Mouse (Mus musculus): ENCODE measurements around the gene Hivep3. TPM values are rescaled to one million over a fixed set of nuclear protein-coding genes. Genes with fewer than 3 reads are reported as not detected.

Gene Hivep3
- total RNA-seq, 2 experiments from 2014 or later, result 6.7 to 16.6 TPM

DNA sequence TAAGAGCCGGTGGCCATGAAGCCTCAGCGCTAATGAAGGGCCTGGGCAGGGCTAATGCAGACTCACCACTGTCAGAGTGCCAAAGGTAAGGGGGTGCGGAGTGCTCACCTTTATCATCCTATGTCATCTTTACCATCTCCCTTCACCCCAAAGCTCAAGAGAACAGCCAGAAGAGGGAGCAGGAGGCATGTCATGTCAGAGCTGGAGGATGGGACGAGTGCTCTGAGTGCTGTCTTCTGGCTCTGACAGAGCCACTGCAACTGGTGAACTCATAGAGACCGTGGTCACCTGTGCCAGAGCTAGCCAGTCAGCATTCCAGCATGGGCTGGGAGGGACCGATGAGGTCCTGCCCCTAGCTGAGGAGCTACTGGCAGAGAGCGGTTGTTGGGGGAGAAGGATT lies 27.2 kb downstream of the Hivep3 start:
- ATAC-seq (ENCODE audit: poor library complexity, severe bottlenecking), result no peak

DNA sequence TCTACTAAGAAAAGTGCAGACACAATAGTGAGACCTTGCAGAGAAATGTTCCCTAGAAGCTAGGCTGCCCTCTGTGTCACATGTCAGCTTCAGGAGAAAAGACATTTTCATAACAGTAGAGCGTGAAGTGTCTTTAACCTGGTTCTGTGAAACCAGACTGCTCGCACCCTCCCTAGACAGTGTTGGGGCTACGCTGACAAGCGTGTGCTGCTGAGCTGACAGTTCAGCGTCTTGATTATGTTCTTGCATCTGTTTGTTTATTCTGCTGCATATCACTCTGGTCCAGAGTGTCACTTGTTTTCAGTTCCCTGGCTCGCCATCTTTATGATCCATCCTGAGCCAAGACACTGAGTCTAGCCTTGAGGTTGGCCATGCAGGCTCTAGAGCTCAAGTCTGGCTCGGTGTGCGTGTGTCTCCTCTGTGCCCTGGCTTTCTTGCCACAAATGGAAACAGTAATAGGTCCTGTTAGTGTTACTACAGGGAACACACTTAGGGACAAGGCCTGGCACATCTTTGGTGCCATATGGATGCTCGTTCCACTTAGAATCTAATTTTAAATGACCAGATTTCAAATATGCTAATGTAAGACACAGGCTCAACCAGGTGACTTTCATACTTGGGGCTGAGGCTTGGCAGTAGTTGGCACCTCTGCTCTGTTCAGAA lies 28.0 kb downstream of the Hivep3 start:
- no peak for ATAC-seq (ENCODE audit: poor library complexity, severe bottlenecking)

DNA sequence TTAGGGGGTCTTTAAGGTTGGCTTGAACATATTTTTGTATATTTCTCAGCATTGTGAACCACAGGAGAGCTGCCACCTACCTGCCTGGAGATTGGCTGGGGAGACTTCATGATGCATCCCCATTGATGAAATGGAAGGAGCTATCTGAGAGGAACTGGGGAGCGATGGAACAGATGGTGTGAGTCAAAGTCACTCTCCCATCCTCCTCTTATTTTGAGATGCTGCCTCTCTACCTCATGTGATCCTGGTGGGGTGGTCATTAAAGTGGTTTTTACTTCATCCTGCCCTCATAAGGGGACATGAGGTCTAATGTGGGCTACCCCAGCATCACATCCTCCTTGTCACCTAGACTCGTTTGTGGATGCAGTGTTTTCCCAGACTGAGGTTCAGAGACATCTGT lies 28.6 kb downstream of the Hivep3 start:
- ATAC-seq (ENCODE audit: poor library complexity, severe bottlenecking), result no peak

DNA sequence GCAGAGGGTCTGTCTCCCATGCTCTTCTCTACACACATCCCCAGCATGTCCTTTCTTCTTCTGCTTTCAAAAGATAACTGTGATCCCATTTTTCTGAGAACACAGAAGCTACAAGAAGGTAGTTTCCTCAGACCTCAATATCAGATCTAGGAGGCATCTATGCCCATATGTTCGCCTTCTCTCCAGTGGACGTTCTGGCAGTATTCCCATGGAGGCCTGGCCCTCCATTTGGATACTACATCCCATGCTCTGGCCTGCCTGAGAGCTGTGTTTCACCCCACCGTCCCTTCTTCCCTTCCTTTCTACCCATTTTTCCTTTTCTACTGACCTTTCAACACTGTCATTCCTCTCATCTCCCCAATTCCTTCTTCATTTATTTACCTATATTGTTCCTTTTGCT lies 34.5 kb downstream of the Hivep3 start:
- ATAC-seq (ENCODE audit: poor library complexity, severe bottlenecking), result no peak

DNA sequence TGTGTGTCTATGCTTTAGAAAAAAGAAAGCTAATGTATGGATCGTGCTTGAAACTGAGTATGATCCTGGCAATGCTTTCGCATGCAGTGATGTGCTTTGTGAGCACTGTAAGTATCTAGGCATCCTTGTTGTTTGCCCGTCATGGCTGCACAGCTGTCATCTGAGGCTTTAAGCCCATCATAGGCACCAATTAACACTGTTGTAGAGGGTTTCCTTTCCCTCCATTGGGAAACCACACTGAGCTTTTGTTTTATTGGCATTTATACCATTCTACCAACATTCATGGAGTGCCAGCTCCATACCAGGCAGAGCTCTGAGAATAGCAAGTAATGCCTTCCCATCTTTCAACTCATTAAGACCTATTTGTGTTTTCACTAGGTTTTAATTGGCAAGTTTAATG lies 42.3 kb downstream of the Hivep3 start:
- ATAC-seq (ENCODE audit: poor library complexity, severe bottlenecking), result no peak

DNA sequence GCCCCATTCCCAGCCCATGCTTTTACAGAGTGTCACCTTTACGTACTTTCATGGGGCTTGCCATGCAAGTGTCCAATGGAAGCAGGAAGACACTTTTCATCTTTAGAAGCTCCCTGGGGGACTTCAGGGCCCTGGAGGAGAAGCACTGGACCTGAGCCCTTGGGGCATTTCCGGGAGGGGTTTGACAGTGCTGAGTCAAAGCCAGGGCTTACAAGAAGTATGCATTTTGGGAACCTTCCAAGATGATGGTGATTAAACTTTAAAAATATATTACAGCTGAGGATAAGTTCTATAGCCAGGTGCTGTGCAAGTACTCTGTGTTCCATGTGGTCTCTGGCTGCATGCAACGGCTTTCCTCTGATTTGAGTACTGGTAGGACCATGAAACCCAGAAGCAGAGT lies 43.6 kb downstream of the Hivep3 start:
- ATAC-seq (ENCODE audit: poor library complexity, severe bottlenecking), result no peak

DNA sequence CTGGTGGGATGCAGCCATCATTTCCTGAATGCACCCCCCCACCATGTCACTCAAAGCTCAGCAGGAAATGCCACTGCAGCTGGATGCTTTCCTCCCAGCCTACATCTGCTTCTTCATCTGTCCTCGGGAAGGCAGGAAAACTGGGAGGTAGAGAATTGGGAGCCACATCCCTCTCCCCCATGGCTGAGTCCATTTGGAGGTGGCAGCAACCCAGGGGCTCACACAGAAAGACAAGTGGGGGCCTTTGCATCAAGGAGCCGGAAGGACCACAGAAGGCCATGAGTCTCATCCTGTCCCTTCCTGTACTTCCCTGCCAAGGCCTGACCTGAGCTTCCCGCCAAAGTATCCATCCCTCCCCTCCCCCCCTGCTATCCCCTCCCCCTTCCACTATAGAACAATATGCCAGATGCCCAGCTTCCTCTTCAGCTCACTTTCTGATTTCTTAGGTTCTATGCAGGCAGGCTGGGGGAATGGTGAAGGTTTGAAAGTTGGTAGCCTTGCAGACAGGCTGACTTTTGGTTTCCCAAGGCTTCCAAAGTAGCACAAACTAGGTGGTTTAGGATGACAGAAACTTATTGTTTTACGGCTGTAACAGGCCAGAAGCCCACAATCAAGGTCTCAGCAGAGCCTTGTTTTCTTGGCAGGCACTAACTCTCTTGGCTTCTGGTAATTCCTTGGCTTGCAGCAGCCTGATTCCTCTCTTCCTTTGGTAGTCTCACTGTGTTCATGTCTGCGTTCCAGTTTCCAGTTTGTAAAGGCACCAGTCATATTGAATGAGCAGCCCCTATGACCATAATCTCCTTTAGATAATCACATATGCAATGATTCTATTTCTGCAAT lies 46.2 kb downstream of the Hivep3 start:
- ATAC-seq (ENCODE audit: poor library complexity, severe bottlenecking), result no peak

DNA sequence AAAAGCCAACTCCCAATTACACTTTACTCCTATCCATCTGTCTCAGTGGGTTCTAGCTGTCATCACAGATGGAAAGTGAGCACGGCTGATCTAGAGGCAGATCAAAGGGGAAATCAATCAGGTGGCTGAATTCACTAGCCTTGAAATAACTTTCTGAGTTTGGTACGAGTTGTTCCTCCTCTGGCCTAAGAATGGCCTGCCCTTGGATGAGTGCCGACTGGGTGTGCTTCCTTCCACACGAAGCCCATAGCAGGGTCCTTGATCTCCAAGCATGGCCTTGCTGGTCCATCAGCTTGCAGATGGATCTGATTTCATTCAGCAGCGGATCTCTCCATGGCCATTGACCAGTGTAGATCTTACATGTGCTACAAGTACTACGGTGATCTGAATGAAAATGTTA lies 47.3 kb downstream of the Hivep3 start:
- no peak for ATAC-seq (ENCODE audit: poor library complexity, severe bottlenecking)

DNA sequence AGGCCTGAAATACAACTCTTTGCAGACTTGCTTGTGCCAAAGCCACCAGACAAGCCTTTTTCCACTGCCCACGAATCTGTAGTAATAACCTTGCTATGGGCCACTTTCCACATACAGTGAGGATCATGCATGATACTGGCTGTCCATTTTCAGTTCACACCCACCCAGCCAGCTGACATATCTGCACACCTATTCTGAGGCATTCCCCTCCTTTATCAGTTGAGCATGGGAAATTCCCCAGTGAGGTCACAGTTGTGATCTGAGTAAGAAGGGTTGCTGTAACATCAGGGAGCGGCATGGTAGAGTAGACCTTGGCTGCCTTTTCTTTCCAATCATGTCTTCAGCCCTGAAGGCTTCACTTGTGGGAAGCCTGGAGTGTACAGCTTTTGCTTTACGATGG lies 51.4 kb downstream of the Hivep3 start:
- no peak for ATAC-seq (ENCODE audit: poor library complexity, severe bottlenecking)

DNA sequence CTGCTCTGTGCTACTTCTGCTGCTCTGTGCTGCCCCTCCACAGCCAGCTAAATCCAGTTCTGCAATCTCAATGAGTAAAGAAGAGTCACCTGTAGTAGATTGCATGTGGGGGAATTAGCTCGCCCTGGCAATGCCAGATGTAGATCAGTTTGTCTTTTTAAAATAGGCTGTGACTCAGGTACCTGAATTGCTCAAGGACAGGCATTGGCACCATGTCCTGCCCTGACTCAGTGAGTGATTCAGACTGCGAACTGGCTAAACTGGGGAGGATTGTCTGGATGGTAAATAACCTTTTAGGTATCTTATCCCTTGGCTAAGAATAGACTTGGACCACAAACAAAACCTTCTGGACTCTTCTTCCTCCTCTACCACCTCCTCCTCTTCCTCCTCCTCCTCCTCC lies 52.7 kb downstream of the Hivep3 start:
- no peak for ATAC-seq (ENCODE audit: poor library complexity, severe bottlenecking)

DNA sequence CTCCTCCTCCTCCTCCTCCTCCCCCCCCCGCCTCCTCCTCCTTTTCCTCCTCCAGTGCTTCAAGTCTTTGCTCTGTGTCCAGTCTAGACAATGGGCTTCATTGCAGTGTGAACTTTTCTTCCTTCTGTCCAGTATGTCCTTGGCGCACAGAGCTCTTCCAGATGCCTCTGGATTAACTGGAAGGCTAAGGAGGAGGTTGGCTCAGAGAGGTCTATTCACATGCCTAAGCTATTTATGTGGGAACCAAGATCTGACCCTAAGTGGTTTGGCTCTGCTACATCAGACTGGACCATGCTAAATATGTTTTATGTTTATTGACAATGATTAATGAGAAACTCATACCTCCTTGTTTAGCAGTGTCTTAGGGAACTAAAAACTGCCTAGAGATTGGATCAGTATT lies 53.1 kb downstream of the Hivep3 start:
- ATAC-seq (ENCODE audit: poor library complexity, severe bottlenecking), result no peak

DNA sequence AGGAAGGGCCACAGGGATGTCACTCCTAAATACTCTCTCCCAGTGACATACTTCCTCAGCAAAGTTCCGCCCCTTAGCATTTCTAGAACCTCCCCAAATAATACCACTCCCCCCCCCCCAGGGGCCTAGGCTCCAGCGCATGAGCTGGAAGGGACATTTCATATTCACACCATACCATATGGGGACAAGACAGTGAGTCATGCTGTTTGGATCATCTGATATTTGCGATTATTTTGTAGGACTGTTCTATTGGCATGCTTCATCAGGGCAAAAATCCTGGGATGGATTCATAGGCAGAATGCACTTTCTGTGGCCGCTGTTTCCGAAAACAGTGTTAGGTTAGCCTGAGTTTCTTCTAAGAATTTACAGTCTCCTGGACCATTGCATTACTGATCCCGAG lies 55.2 kb downstream of the Hivep3 start:
- ATAC-seq (ENCODE audit: poor library complexity, severe bottlenecking), result no peak

DNA sequence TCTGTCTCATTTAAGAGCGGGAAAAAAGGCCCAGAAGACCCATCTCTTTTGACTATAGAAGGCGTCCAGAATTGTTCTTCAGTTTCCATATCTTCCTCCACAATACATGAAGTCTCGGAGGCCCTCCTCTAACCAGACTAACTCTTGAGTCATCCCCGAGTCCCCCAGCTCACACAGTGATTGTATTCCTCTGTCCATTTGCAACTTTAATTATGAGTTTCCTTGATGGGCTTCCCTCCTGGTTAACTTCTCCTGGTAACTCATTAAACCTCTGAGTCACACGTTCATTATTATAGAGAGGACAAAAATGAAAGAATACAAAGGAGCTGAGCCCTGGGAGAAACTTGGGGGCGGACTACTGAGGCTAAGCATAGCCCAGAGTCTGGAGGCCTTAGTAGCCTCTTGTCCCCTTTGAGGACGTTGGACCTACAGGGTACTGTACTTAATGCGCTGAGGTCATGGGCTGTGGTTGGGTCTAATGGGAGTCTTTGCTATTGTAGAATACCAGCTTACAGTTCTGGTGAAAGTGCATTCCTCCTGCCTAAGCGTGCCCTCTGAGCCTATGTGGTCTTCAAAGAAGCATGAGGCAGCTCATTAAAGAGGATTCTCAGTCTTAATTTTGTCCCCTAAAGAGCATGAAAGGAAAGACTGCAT lies 56.0 kb downstream of the Hivep3 start:
- no peak for ATAC-seq (ENCODE audit: poor library complexity, severe bottlenecking)

DNA sequence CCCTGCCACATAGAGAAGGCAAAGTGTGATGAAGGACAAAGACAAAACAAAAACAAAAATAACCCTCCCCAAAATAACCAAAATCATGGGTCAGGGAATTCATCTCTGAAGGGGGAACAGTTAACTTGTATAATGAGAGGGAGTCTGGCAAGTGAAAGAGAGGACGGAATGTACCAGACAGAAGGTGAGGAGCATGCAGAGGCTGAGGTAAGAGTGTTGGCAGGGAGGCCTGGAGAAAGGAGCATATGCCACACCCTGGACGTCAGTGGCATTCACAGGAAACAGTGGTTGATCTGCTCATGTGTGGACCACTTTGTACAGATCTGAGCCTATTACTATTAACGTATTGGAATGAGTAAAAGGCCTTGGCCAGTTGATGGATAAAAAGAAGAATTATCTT lies 65.3 kb downstream of the Hivep3 start:
- no peak for ATAC-seq (ENCODE audit: poor library complexity, severe bottlenecking)

DNA sequence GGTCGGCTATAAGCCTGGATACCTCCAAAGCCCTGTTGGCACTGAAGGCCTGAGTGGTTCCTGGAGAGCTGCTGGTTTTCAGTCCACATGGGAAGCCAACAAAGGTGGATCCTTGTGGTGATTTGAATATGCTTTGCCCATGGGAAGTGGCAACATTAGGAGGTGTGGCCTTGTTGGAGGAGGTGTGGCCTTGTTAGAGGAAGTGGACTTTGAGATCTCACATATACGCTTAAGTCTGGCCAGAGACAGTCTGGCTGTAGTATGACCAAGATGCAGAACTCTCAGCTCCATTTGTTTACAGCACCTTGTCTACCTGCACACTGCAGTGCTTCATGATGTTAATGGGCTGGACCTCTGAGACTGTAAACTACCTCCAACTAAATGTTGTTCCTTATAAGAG lies 73.0 kb downstream of the Hivep3 start:
- ATAC-seq (ENCODE audit: poor library complexity, severe bottlenecking), result peak; percentile 65

DNA sequence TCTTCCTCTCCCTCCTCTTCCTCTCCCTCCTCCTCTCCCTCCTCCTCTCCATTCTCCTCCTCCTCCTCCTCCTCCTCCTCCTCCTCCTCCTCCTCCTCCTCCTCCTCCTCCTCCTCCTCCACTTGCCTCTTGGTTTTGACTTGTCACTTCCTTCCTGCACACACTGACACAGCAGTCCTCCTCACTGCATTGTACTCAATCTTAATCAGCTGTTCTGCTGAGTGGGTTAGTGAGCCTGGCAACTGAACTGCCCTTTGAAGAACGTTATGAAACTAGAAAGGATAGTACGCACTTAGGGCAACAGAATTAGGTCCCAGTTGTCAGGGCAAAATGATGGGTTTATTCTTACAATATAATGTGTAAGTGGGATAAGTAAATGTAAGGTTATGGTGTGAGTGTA lies 73.8 kb downstream of the Hivep3 start:
- ATAC-seq (ENCODE audit: poor library complexity, severe bottlenecking), result peak; percentile 81

DNA sequence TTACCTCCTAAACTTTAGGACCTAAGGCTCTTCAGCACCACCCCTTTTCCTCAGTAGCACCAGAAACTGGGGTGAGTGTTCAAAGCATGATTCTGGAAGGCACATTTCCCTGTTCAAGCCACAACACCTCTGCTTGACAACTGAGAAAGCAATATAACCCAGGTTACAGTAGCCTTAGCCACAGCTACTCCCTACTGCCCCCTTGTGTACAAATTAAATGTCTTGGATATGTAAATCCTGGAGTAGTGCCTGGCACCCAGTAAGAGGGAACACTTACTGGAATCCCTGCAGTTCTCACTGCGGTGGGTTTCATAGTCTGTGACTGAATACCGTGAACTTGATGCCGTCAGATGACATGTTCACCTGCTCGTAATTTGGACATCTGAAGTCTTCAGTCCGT lies 75.7 kb downstream of the Hivep3 start:
- ATAC-seq (ENCODE audit: poor library complexity, severe bottlenecking), result peak; percentile 58

DNA sequence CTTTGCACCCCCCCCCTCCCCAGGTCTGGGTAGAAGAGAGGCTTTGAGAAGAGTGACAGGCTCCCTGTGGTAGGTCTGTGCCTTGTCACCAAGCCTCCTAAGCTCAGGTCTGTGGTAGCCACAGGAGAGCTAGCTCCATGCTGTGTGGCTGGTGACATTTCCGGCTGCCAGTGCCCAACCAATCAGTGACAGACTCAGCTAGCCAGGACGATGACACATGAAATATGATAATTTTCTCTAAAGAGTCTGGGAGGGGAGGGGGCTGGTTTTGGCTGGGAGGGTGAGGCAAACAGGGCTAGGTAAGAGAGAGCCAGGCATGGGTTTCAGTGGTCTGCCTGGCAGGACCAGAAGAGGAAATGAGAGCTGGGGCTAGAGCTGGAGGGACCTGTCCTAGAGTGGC lies 79.2 kb downstream of the Hivep3 start:
- peak; percentile 77 for ATAC-seq (ENCODE audit: poor library complexity, severe bottlenecking)

DNA sequence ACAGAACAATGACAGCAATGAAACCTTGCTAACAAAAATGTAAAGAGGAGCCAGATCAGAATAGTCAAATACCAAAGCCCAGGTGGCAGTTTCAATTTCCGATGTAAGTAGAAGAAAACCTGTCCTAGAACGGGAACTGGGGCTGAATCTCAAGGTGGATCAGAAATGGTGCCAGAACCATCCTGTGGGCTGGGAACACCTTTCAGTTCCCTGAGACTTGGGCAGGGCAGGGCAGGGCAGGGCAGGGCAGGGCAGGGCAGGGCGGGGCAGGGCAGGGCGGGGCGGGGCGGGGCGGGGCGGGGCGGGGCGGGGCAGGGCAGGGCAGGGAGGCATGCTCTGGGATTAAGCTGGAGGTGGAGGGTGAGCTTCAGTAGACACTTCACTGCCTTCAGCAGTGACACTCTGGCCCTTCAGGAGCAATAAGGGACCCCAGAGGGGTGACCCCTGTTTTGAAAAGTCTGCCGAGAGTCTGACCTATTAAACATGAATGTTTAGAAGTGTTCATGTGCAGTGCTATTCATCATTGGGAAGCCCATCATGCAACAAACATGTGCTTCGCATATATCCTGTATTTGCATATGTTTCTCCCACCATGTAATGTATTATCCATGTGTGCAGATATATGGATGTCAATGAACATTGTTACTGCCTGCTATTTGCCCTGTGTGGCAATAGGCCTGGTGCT lies 80.1 kb downstream of the Hivep3 start:
- ATAC-seq (ENCODE audit: poor library complexity, severe bottlenecking), result no peak

DNA sequence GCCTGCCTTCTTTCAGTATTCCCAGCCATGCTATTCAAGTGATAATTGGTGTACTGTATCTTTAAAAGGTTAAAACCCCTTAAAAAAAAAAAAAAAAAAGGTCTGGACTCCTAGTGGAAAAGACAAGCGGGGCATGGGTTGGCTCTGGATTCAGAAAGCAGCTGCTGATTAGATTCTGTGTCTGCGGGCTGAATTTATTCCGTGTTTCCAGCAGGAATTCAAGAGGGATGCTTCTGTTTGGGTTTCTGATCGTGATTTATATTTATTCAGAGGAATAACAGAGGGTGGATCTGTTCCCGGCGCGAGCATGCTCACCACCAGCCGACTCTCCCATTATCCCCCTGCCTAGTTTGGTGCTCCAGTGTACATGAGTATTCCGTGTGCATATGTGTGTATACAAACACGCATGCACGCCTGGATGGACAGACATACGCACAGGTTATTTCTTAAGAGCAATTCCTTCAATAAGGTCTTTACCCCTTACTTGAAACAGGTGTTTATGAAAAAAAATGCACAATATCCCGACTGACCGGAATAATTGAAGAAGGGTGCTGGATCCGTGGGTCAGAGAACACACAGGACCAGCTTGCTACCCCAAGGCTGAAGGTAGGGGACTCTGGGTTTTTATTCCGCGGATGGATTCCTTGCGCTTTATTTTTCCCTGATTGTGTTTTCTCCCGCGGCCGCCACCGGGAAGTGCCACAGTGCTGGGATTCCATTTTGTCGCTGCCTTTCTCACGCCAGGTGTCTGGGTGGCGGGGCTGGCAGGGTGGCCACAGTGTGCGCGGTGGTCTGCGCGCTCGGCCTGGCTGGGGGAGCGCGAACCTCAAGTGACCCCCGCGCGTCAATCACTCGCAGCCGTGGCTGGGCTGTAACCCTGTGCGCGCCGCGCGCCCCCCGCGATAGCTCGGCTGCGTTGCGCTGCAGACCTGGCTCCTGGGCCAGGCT lies 80.9 kb downstream of the Hivep3 start:
- ATAC-seq (ENCODE audit: poor library complexity, severe bottlenecking), result no peak
